Mouse (Mus musculus) spleen, postnatal 10 days (tissue): Measurements from ENCODE around the gene Gm49601.

ENCODE experiments used
- DNase-seq, 2 experiments: peaks; one replicate each; pipeline ENCODE4 v3.0.0; 2021 to 2022; ENCODE audit warnings: low spot score in 2 of 2

Gene Gm49601

GRCm38 (mm10) chr16:18582426-18583148 is 43.6 kb downstream of the Gm49601 start:
- DNase-seq, result no peak

- no peak for DNase-seq
Measured at GRCm38 (mm10) chr16:18581623-18582205, 44.5 kb downstream of the Gm49601 start.

DNA sequence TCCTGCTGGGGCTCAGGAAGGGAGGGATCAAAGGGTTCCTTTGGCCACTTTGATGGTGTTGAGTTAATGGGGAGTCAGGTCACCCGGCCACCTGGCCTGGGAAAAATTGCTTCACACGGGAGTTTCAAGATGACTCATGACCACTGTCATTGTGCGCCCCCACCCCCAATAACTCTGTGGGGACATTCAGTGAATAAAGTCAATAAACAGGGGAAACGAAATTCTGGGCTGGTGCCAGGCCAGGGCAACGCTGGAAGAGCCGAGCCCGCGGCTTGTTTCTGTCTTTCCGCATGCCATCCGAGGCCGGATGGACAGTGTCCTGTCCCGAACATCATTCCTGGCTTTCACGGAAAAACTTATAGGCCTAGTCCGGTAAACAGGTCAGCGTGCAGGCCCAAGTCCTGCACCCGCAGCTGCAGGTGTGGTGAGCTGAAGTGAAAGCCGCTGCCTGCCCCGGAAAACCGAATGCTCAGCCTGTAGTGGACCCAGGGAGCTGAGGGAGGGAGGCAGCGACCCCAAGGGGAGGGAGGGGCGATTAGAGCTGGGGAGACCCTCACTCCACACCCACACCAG is 45.1 kb downstream of the Gm49601 start:
- no peak for DNase-seq

DNA sequence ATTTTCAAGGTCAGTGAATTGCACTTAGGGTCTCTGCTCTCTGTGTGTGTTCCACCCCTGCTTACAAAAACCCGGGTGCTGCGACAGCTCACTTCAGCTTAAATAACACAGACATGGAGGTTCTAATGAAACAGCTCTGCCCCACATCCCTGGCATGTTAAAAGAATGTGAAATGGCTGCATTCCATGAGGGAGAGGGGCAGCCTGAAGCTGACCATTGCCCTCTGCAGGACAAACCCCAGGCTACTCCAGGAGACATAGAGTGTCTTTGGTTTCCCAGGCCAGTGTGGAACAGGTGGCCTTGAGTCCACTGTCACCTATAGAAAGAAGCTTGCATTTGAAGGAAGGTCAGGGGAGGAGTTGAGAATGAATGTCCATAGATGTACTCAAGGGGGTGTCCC is 45.8 kb downstream of the Gm49601 start:
- DNase-seq, result no peak

DNA sequence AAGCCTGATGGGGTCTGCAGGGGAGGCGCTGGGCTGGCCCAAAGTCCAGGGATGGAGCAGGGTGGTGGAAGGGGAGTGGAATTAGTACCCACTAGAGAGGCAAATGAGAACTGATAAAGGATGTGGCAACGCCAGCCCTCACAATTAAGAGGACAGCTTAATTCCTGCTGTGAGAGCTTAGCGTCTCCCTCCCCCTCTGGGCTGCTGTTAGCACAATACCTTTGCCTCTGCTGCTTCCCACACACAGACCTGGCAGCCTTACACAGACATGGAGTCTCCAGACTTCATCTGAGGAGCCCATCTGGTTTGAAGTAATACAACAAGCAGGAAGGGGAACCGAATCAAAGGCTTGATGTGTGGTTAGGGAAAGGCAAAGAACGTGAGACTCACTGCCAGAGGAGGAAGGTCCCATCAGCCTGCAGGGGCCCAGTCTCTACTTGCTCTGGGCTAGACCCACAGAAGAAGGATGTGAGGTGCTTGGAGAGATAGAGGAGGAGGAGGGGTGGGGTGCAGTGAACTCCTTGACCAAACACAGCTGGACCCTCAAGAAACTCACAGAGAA is 48.5 kb downstream of the Gm49601 start:
- no peak for DNase-seq

- no peak for DNase-seq
Measured at GRCm38 (mm10) chr16:18577071-18577470, 49.2 kb downstream of the Gm49601 start.

- DNase-seq, result no peak
Measured at GRCm38 (mm10) chr16:18574196-18574595, 52.0 kb downstream of the Gm49601 start.
